Mouse (Mus musculus): ENCODE data around the gene Hoxb7. TPM values are rescaled to one million over a fixed set of nuclear protein-coding genes. Genes with fewer than 3 reads are reported as not detected.

The Hoxb7 gene
- total RNA-seq, 2 experiments from 2014 or later: not detected

GRCm38 (mm10) chr11:96311520-96312417, 25.3 kb downstream of the Hoxb7 start:
- no peak for DNase-seq (ENCODE audit: extremely low spot score in 1 of 2, low spot score in 1 of 2)

DNA sequence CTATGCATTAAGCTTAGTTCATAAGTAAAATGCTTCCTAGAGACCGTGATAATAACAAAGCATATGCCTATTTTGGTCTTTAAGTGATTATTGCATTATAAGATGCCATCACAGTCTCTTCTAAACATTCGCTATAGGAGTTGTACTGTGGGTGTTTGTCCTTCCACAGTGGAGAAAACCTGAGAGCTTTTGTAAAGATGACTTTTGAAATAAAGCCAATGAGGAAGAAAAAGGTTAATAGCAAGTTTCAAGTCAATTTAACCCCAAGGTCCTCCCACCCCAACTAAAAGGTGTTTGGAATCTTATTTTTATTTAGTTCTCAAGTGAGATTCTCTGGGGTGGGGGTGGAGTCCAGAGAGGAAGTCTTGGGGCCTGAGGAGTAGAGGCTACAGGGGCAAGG, 26.7 kb downstream of the Hoxb7 start:
- DNase-seq (ENCODE audit: extremely low spot score in 1 of 2, low spot score in 1 of 2): no peak

GRCm38 (mm10) chr11:96313806-96314428, 27.5 kb downstream of the Hoxb7 start:
- no peak for DNase-seq (ENCODE audit: extremely low spot score in 1 of 2, low spot score in 1 of 2)

DNA sequence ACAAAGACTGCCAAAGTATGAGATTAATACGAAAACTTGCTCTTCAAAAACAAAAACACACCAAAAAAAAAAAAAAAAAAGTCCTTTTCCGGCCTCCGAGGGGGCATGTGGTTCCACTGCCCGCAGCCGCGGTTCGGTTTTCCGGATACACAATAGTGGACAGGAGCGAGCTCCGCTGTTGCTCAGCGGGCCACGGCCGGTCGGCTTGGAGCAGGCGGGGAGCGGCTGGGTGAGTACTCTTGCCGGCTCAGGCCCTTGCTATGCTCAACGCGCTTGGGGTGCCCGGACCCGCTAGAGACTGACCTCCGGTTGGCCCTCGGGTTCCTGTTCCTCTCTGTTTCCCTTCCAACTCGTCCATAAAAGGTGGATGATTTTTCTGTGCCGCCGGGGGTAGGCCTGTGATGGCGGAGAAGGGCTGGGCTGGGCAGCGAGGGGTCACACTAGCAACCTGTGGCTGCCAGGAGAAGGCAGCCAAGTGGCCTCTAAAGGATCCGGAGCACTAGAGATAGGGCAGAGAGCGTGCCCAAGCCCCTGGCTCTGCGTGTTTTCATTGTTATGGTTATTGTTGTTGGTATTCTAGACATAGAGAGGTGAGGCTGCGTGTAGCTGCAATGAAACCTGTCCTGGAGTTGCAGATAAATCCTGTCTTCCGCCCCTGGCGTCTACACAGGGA, 28.4 kb downstream of the Hoxb7 start:
- DNase-seq (ENCODE audit: extremely low spot score in 1 of 2, low spot score in 1 of 2): no peak

GRCm38 (mm10) chr11:96315344-96315681, 28.9 kb downstream of the Hoxb7 start:
- DNase-seq (ENCODE audit: extremely low spot score in 1 of 2, low spot score in 1 of 2): no peak

DNA sequence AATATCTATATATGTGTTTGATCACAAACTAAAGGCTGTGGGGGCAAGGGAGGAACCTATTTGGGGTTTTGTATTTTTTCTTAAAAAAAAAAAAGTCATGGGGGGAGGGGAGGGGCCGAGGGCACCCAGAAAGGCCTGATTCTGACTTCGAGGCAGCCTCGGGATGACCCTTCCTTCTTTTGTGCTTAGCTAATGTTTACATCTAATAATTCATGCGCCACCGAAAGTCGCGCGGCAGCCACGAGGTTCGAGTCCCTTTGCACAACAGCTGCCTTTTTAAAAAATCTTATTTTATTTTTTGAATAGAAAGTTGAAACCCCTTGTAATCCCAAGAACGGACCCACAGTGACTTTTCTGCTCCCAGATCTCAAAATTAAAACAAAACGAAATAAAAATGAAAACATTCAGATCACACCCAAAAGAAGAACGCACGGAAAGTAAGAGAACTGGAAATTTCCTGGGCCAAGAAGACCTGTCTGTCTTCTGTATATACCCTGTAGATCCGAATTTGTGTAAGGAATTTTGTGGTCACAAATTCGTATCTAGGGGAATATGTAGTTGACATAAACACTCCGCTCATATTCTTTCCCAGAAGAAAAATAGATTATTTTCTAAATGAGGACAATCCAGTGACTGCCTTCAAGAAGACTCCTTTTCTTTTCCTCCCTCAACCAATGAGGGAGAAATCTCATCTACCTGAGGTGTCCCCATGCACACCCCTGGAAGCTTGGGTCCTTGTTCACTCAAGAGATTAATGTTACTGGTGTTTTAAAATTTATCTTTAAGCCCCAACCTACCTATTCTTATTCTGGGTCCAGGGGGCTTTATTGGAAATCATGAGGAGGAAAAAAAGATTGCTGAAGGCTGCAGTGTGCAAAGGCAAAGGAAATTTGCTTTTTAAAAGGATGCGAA, 30.5 kb downstream of the Hoxb7 start:
- no peak for DNase-seq (ENCODE audit: extremely low spot score in 1 of 2, low spot score in 1 of 2)

- no peak for DNase-seq (ENCODE audit: extremely low spot score in 1 of 2, low spot score in 1 of 2)
Measured at GRCm38 (mm10) chr11:96317608-96318367, 31.4 kb downstream of the Hoxb7 start, which contains the start of gene Hoxb4. Gene Hoxb4, plus strand, starts transcription at chr11:96318267.

DNA sequence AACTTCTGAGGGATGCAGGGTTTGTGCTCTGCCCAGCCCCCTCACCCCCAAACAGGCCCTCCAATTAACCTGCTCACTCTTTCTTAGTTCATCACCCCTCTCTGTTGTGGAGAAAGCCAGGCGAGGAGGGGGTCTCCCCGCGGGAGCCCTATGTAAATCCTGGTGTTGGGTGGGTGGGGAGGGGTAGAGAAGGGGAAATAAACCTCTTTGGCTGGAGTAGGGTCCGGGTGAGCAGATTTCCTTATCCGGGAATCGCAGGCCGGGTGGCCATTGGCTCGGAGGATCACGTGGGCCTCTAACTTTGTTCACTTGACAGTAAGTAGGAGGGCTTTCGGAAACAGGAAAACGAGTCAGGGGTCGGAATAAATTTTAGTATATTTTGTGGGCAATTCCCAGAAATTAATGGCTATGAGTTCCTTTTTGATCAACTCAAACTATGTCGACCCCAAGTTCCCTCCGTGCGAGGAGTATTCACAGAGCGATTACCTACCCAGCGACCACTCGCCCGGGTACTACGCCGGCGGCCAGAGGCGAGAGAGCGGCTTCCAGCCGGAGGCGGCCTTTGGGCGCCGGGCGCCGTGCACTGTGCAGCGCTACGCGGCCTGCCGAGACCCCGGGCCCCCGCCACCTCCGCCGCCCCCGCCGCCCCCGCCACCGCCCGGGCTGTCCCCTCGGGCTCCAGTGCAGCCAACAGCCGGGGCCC, 32.1 kb downstream of the Hoxb7 start:
- DNase-seq (ENCODE audit: extremely low spot score in 1 of 2, low spot score in 1 of 2): no peak

DNA sequence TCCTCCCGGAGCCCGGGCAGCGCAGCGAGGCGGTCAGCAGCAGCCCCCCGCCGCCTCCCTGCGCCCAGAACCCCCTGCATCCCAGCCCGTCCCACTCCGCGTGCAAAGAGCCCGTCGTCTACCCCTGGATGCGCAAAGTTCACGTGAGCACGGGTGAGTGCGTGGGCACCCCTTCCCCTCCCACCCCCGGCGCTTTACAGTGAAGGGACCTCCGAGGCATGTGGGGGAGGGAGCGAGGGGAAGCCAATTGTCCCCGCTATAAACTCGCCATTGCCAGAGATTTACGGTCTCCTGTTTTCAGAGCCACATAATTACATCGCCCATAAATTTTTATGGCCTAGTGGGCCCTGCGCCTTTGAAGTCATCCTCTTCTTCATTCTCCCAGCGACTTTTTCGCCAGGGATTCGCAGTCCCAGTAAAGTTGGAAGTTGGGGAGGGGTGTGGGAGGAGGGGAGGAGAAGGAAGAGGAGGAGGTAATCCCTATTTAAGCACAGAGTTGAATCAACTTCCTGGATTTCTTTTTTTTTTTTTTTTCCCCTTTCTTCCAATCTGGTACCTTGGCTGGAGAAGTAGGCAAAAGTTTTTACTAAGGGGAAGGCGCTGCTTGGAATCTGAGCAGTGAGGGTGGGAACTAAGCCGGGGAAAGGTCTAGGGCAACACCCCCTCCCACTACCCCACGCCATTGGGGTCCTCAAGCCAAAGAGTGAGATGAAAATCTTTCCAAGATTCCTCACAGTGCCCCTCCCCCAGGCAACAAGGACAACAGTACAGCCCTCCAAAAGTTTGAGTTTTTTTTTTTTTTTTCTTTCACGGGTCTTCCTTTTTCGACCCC, 32.9 kb downstream of the Hoxb7 start:
- DNase-seq (ENCODE audit: extremely low spot score in 1 of 2, low spot score in 1 of 2): no peak

GRCm38 (mm10) chr11:96319910-96320309, 33.5 kb downstream of the Hoxb7 start:
- no peak for DNase-seq (ENCODE audit: extremely low spot score in 1 of 2, low spot score in 1 of 2)

DNA sequence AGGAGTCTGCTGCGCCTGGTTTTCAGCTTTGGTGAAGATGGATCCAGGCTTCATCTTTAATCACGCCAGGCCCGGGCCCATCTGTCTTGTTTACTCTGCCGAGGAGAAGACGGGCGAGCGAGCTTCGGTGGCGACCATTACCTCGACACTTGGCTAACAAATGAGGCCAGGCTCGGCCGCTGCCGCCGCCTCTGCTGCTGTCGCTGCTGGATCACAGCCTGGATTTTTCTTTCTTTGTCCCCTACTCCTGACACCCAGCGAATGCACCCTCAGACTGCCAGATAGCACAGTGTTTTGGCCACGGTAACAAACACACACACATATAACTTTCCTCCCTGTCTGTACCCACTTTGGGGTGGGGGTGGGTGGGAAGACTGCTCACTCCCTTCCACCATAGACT, 34.3 kb downstream of the Hoxb7 start:
- DNase-seq (ENCODE audit: extremely low spot score in 1 of 2, low spot score in 1 of 2): no peak

DNA sequence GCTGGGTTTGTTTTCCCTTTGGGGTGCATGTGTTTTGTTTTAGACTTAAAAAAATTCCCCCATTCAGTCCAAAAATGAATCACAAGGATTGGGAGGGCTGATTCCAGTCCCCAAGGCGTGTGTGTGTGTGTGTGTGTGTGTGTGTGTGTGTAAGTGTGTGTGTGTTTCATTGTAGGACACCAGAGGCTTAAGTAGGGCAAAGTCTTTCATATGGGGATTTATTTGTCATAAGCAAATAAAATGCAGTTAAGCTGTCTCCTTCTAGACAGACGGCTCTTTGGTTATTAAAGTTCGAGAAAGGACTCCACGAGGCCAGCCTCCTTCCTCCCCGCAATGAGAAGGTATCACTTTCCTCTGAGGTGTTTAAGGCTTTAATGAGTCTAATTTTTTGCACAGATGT, 35.4 kb downstream of the Hoxb7 start:
- DNase-seq (ENCODE audit: extremely low spot score in 1 of 2, low spot score in 1 of 2): no peak

GRCm38 (mm10) chr11:96322738-96323137, 36.3 kb downstream of the Hoxb7 start:
- DNase-seq (ENCODE audit: extremely low spot score in 1 of 2, low spot score in 1 of 2): no peak

GRCm38 (mm10) chr11:96323154-96323553, 36.7 kb downstream of the Hoxb7 start, which contains the start of gene Hoxb3:
Gene Hoxb3, plus strand, starts transcription at chr11:96323326.
- no peak for DNase-seq (ENCODE audit: extremely low spot score in 1 of 2, low spot score in 1 of 2)

DNA sequence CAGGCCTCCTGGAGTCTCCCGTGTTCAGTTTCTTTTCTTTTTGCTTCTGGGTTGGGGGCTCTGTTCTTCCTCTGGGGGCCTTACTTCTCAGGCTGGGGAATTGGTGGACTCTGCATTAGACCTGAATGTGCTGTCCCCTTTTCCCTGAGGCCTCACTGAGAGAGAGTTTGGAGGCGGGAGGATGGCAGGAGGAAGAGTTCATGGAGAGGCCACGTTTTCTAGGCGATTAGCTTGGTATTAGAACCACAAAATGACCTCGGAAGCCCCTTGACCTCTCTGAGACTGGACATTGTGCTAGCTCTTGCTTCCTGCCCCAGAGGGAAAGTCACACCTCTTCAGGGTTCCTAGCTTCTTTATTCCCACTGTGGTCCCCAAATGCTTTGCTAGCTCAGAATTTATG, 37.7 kb downstream of the Hoxb7 start:
- no peak for DNase-seq (ENCODE audit: extremely low spot score in 1 of 2, low spot score in 1 of 2)

GRCm38 (mm10) chr11:96324965-96325364, 38.5 kb downstream of the Hoxb7 start:
- DNase-seq (ENCODE audit: extremely low spot score in 1 of 2, low spot score in 1 of 2): no peak

- DNase-seq (ENCODE audit: extremely low spot score in 1 of 2, low spot score in 1 of 2): no peak
Measured at GRCm38 (mm10) chr11:96325747-96326212, 39.4 kb downstream of the Hoxb7 start.

GRCm38 (mm10) chr11:96326705-96327104, 40.3 kb downstream of the Hoxb7 start:
- DNase-seq (ENCODE audit: extremely low spot score in 1 of 2, low spot score in 1 of 2): no peak
